Mouse (Mus musculus) inflammation-experienced regulatory T-cells (primary cell): ENCODE data around the gene Pappa2. TPM values are rescaled to one million over a fixed set of nuclear protein-coding genes. Genes with fewer than 3 reads are reported as not detected.

ENCODE experiments used
- polyA plus RNA-seq, 2 experiments: library from polyadenylated mRNA; unstranded; fragments of 100-300 nt; shearing (Covaris generic); gene quantifications; one replicate each; pipeline ENCODE4 v1.2.1; 2017

The Pappa2 gene
- 1 to 10 TPM in 1 of 2 experiments, under 1 TPM in 1; 0.13 to 1.2 TPM for polyA plus RNA-seq

DNA sequence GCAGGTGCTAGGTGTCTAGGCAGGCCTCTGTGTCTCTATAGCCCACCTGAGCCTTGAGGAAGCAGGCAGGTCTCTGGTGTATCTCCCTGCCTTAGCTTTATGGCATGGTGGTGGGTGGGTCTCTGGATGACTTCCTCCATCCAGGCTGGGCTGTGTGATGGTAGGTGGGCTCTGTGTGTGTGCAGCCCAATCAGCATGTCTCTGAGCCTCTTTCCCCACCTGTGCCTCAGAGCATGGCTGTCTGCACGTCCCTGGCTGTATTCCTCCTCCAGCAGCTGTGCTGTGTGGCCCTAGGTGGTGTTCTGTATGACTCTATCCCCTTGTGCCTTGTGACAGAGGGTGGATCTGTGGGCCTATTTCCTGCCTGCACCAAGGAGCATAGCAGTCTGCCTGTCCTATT, at the start of gene Pappa2:
Gene Pappa2, minus strand, starts transcription at position 101 of the 400 bp plus-strand sequence.

